In genomic region chr14:33168750-33169149, GRCm38 (mm10) we compare ENCODE assay signal across 1 mouse cellular context.
TF ChIP-seq lines count a peak whose summit lies in the region.

No protein-coding gene starts in this region.

TF ChIP-seq in CH12.LX, 34 proteins besides CTCF, POLR2A, EP300 and RAD21 (continued from another document):
- TF ChIP-seq ELF1 (IDR thresholded peaks at IDR 0.05; ENCODE audit: low read depth, low read length): 0 out of 2 replicates have a peak, but pooled peaks have one; percentile 26
- TF ChIP-seq IRF4 (IDR thresholded peaks at IDR 0.05; ENCODE audit: low read depth, low read length): peak; percentile 89
